In genomic region chr6:85518091-85518693, GRCm38 (mm10) we compare ENCODE assay signal across 10 mouse cellular contexts. TPM values are rescaled to one million over a fixed set of nuclear protein-coding genes. Genes with fewer than 3 reads are reported as not detected.
DNase-seq lines count a peak whose midpoint lies in the region; ATAC-seq lines count a peak whose summit lies in the region.
"Had no signal": no experiment of that assay in that cellular context is flagged by ENCODE, and none has a peak within 500 bp of the region (broad histone marks: within the 10 kb centered on the region; RNA-seq: fewer than 3 reads in every experiment).

No protein-coding gene starts in this region.

- DNase-seq in cerebellum, postnatal 10 days: peak; percentile 84 to 87
- DNase-seq in cerebellum, adult 11-12 months: no peak
- DNase-seq in left cerebral cortex, postnatal 10 days (ENCODE audit: extremely low spot score in 1 of 2, low spot score in 2 of 2): peak; percentile 55 to 63
- peak; percentile 84 for DNase-seq in retina, postnatal 1 day
- no peak for DNase-seq in heart, adult 9 months (ENCODE audit: low spot score in 2 of 2)
- no peak for DNase-seq in urinary bladder, postnatal 25 days (ENCODE audit: low spot score)

- no peak overlapping the region for H3K4me2 ChIP-seq in forebrain, embryonic 16.5 days (ENCODE audit: low read length)

- H3K36me3 ChIP-seq in forebrain, embryonic 16.5 days (ENCODE audit: control insufficient read depth, insufficient read depth): no peaks in the 10 kb centered on the region

- no peaks in the 10 kb centered on the region for H3K9me3 ChIP-seq in forebrain, embryonic 16.5 days (ENCODE audit: control insufficient read depth, low read length)

- no peak overlapping the region for H3K27ac ChIP-seq in forebrain, embryonic 16.5 days (ENCODE audit: low read length)

- H3K4me3 ChIP-seq in forebrain, embryonic 16.5 days (replicated peaks; ENCODE audit: low read length): no peak overlapping the region
- H3K4me3 ChIP-seq: megakaryocyte, embryonic 14.5 days had no signal

- peaks cover 12% of the 10 kb centered on the region for H3K4me1 ChIP-seq in forebrain, embryonic 16.5 days (replicated peaks; ENCODE audit: control insufficient read depth, insufficient read depth, low read length)

- no peak overlapping the region for H3K9ac ChIP-seq in forebrain, embryonic 16.5 days (replicated peaks; ENCODE audit: low read depth, low read length)

- ATAC-seq in forebrain, embryonic 16.5 days: peak; percentile 39
- ATAC-seq in inflammation-experienced regulatory T-cells, adult 6 months: no peak

- 33% methylated on average over 5 of the region's 5 CpGs for WGBS in forebrain, embryonic 16.5 days

- intact Hi-C loops in left cerebral cortex, postnatal 10 days (cut with DNase I): no loop called here

- peaks cover 24% of the 10 kb centered on the region for H3K27me3 ChIP-seq in forebrain, embryonic 16.5 days (replicated peaks; ENCODE audit: control insufficient read depth, insufficient read depth, low read length)

RNA-seq across cellular contexts. Expression of gene Egr4, which starts 4.8 kb away (rescaled TPM):
- 0.11 and 0.28 TPM in 2 replicates for polyA plus RNA-seq in forebrain, embryonic 16.5 days (2015; fragmentation: Nextera tagmentation; extraction: Ambion mirVana)
- total RNA-seq in left cerebral cortex, postnatal 10 days (2021): 10 to 100 TPM; 31.2 to 33.6 TPM
- polyA plus RNA-seq in inflammation-experienced regulatory T-cells, adult 6 months (2017; shearing (Covaris generic)): not detected
- polyA plus RNA-seq: intestine, embryonic 14.5 days had no signal

RNA-seq across cellular contexts. Expression of gene Fbxo41, which starts 15.4 kb away (rescaled TPM):
- polyA plus RNA-seq in forebrain, embryonic 16.5 days (2015; fragmentation: Nextera tagmentation; extraction: Ambion mirVana): 7.4 and 9.5 TPM in 2 replicates
- 100 to 1,000 TPM; 113 to 114 TPM for total RNA-seq in left cerebral cortex, postnatal 10 days (2021)
- polyA plus RNA-seq in inflammation-experienced regulatory T-cells, adult 6 months (2017; shearing (Covaris generic)): under 1 TPM in 2 of 3 experiments, not detected in 1; 0.11 to 0.38 TPM

Comparison
In these comparisons a context has a peak if more than half of its experiments do, and no peak if none do; other contexts are left out.
1. DNase-seq: peak in cerebellum, postnatal 10 days (2 of 2), left cerebral cortex, postnatal 10 days (2 of 2) and retina, postnatal 1 day (single experiment); none in cerebellum, adult 11-12 months (single experiment), heart, adult 9 months (0 of 2) and urinary bladder, postnatal 25 days (single experiment).